7 mouse cellular contexts compared by ENCODE assay signal in the genomic region with DNA sequence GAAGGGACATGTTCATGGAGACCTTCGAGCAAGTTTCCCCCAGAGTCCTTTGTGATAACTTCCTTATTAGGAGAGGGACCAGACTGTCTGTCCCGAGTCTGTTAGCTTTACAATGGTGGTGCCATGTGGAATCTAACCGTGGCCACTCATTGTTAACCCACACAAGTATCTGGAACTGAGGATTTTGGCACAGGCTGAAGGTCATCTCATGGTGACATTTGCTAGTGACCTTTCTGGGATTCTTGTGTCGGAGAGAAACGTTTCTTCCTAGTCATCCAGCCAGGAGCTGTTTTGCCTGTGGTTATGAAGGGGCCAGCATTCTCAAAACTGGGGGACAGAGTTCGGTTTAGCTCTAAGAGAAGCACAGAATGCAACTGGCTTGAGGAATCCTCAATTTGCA.
"Had no signal": no experiment of that assay in that cellular context is flagged by ENCODE, and none has a peak within 500 bp of the region (broad histone marks: within the 10 kb centered on the region; RNA-seq: fewer than 3 reads in every experiment).

No protein-coding gene starts in this region.

- DNase-seq: lung, adult 2 months; lung, postnatal 14 days; lung, postnatal 36 days; right cerebral cortex, postnatal 14 days; thymus, adult 2 months; thymus, postnatal 25 days; thymus, postnatal 4 days had no signal
